Mouse (Mus musculus) stomach, postnatal 0 days (tissue): ENCODE measurements around the gene Casq2.

Source experiments
- CTCF ChIP-seq: IDR thresholded peaks from 2 replicates; pipeline ENCODE4 v1.5.1; 2016; ENCODE audit warnings: antibody characterized with exemption, low read depth, mild to moderate bottlenecking, moderate library complexity
- EP300 ChIP-seq: optimal IDR thresholded peaks from 2 replicates; pipeline ENCODE3; 2016; ENCODE audit warnings: antibody characterized with exemption

- TF ChIP-seq CTCF: no peak
- no peak for TF ChIP-seq EP300
Observed at GRCm38 (mm10) chr3:102191575-102191974, 105.4 kb downstream of the Casq2 start.
